Mouse (Mus musculus) embryonic facial prominence, embryonic 11.5 days (tissue): ENCODE measurements around the gene Pdzk1. TPM values are rescaled to one million over a fixed set of nuclear protein-coding genes. Genes with fewer than 3 reads are reported as not detected.

Source experiments
- ATAC-seq: fragments of 200-750 bp; cut with Nextera tagmentation; replicated peaks from 2 replicates; pipeline ENCODE4 v1.8.0; 2017; ENCODE audit warnings: low read depth; ENCODE audit not compliant: insufficient number of reproducible peaks, low FRiP score, low TSS enrichment
- DNase-seq: peaks from one replicate; pipeline ENCODE4 v3.0.0-alpha.2; 2015; ENCODE audit warnings: low spot score
- H3K27ac ChIP-seq: fragments of 300-500 bp; sonication (generic); replicated peaks from 2 replicates; pipeline ENCODE4 v1.5.1; 2014; ENCODE audit warnings: mild to moderate bottlenecking, low read depth, low read length, control low read depth
- H3K27me3 ChIP-seq: fragments of 300-500 bp; sonication (generic); 2 replicates; pipeline ENCODE4 v1.6.1; 2014; ENCODE audit warnings: mild to moderate bottlenecking, low read length, moderate library complexity, mixed read lengths; ENCODE audit not compliant: control insufficient read depth, insufficient read depth
- H3K36me3 ChIP-seq: fragments of 300-500 bp; sonication (generic); replicated peaks from 2 replicates; pipeline ENCODE4 v1.6.1; 2014; ENCODE audit warnings: low read depth, mild to moderate bottlenecking, low read length, moderate library complexity, mixed read lengths; ENCODE audit not compliant: control insufficient read depth, insufficient read depth
- H3K4me1 ChIP-seq: fragments of 300-500 bp; sonication (generic); 2 replicates; pipeline ENCODE4 v1.6.1; 2014; ENCODE audit warnings: low read length, mixed read lengths; ENCODE audit not compliant: control insufficient read depth, insufficient read depth
- H3K4me2 ChIP-seq: fragments of 300-500 bp; sonication (generic); 2 replicates; pipeline ENCODE4 v1.6.1; 2014; ENCODE audit warnings: low read depth, mild to moderate bottlenecking, control low read depth, low read length, moderate library complexity
- H3K4me3 ChIP-seq: fragments of 300-500 bp; sonication (generic); 2 replicates; pipeline ENCODE4 v1.5.1; 2014; ENCODE audit warnings: low read depth, low read length, control low read depth
- H3K9ac ChIP-seq: fragments of 300-500 bp; sonication (generic); replicated peaks from 2 replicates; pipeline ENCODE4 v1.6.1; 2014; ENCODE audit warnings: mild to moderate bottlenecking, control low read depth, low read length
- H3K9me3 ChIP-seq: fragments of 300-500 bp; sonication (generic); replicated peaks from 2 replicates; pipeline ENCODE4 v1.6.1; 2016; ENCODE audit warnings: mild to moderate bottlenecking, low read length, inconsistent platforms, mixed read lengths; ENCODE audit not compliant: control insufficient read depth
- WGBS: fragments of 180-500 bp; shearing (Covaris S2); extraction: QIAGEN DNeasy Blood & Tissue Kit; methylation state at CpG from one replicate; pipeline ENCODE4 v1.1.7; 2014; 5-methylcytosine and 5-hydroxymethylcytosine counted together
- polyA plus RNA-seq: library from polyadenylated mRNA; unstranded; fragments of >200 nt; fragmentation: Nextera tagmentation; extraction: Ambion mirVana; gene quantifications from 2 replicates; pipeline ENCODE4 v1.2.1, GENCODE M21; 2014

Gene Pdzk1
- polyA plus RNA-seq, 1 experiment from 2014 or later = not detected

DNA sequence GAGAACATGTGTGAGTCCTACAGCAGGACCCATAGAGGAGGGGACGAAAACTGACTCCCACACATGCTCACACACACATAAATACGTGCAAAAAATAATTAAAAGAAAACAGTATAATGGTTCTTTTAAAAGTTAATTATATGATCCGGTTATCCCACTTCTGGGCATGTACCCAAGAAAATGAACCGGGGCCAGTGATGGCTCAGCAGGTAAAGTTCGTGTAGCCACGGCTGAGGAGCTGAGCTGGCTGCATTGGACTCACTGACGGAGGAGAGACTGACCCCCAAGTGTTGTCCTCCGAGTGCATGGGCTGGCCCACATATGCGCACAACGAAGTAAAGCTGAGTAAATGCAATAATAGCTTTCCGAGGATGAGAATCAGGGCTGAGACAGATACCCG, 4.5 kb upstream of the Pdzk1 start:
- H3K9me3 ChIP-seq = no peaks in the 10 kb centered on the region
- no peaks in the 10 kb centered on the region for H3K27me3 ChIP-seq
- no peak for ATAC-seq
- H3K4me2 ChIP-seq = no peak overlapping the region
- no peaks in the 10 kb centered on the region for H3K36me3 ChIP-seq
- 83% methylated on average over 12 of the region's 12 CpGs for WGBS
- no peak overlapping the region for H3K4me3 ChIP-seq
- no peaks in the 10 kb centered on the region for H3K4me1 ChIP-seq
- H3K9ac ChIP-seq = no peak overlapping the region
- DNase-seq = no peak
- H3K27ac ChIP-seq = no peak overlapping the region

DNA sequence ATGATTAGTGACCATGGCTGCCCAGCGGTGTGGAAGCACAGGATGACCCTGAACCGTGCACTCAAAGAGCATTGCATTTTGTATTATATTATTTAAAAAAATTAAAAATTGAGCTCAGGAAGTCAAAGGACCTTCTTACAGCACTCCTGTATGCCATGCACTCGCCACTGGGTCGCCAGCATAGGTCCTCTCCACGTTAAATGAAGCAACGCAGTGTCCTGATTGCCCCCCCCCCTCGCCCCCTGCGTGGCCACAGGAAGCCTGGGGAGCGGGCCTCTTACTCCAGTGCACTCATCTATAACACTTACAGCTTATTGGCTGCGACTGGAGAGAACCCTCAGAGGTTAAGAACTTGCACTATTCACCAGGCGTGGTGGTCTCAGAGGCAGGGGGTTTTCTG, 3.8 kb upstream of the Pdzk1 start:
- WGBS = 38% methylated on average over 11 of the region's 11 CpGs
- DNase-seq (no peak), ATAC-seq (no peak)
- Histone ChIP-seq H3K9ac (no peak overlapping the region), H3K4me1 (no peaks in the 10 kb centered on the region), H3K9me3 (no peaks in the 10 kb centered on the region), H3K27me3 (no peaks in the 10 kb centered on the region), H3K4me2 (no peak overlapping the region), H3K27ac (no peak overlapping the region), H3K36me3 (no peaks in the 10 kb centered on the region), H3K4me3 (no peak overlapping the region)

DNA sequence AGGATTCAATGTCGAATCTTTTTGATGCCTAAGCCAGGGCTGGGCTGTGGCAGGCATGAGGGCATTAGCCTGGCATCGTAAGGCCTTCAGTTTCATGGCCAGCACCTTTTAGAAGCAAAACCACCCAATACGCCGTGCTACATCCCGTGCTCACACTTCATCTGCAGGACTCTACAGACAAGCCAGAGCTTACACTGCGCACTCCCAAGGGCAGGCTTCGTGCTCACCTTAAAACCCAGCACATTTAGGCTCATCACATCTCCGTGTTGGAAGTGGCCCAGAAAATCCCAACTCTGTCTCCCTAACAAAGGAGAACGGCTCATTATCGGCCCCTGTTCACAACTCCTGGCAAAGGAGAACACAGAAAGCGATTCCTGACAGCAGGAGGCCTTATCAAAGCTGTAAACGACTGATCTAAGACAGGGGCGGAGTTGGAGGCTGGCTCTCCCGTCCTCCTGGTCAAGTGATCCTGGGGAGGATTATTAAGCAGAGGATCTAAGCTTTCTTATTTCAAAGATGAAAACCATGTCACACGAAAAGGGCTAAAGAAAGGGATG, 698 bp upstream of the Pdzk1 start:
- DNase-seq = no peak
- Histone ChIP-seq H3K4me3 (no peak overlapping the region), H3K36me3 (no peaks in the 10 kb centered on the region), H3K4me2 (no peak overlapping the region), H3K27ac (no peak overlapping the region), H3K27me3 (no peaks in the 10 kb centered on the region), H3K4me1 (no peaks in the 10 kb centered on the region), H3K9me3 (no peaks in the 10 kb centered on the region), H3K9ac (no peak overlapping the region)
- WGBS = 52% methylated on average over 15 of the region's 15 CpGs
- ATAC-seq = no peak

DNA sequence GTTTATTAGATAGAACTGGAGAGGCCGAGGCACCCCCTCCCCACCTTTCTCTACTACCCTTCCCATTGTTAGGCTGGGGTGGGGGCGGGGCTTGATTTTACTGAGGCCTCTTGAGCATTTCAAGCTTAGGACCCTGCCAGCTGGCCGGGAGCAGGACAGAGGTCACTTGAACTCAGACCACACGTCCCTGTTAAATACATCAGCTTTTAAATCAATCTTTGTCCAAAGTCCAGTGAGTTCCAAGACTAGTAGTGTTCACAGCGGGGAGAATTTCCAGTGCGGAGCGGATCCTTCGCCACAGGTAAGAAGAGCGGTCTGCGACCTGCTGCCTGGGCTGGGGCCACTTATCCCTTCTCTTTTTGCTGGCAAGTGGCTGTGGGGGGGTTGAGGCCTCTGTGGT, 772 bp downstream of the Pdzk1 start:
- ATAC-seq = no peak
- DNase-seq = no peak
- Histone ChIP-seq H3K27me3 (no peaks in the 10 kb centered on the region), H3K4me3 (no peak overlapping the region), H3K36me3 (no peaks in the 10 kb centered on the region), H3K4me1 (no peaks in the 10 kb centered on the region), H3K4me2 (no peak overlapping the region), H3K9ac (no peak overlapping the region), H3K9me3 (no peaks in the 10 kb centered on the region), H3K27ac (no peak overlapping the region)
- 79% methylated on average over 10 of the region's 10 CpGs for WGBS

DNA sequence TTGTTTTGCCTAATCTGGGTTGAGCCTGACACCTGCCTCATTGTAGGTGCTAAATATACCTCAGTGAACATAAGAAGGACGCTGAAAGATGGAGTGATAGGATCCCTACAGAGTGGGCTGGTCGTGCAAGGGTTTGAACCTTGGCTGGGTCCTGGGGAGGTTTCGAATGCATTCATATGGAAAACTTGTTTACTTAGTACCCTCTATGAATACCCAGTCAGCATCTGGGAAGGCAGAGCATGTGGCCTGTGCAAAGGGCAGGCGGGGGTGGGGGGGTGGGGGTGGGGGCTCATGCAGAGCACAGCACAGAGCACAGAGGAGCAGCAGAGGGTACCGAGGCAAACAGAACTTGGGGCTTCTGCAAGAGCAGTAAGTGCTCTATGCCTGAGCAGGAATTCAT, 3.8 kb downstream of the Pdzk1 start:
- no peaks in the 10 kb centered on the region for H3K27me3 ChIP-seq
- DNase-seq (no peak), ATAC-seq (no peak; the same call in 1 of the 2 replicates)
- 40% methylated on average over 5 of the region's 5 CpGs for WGBS
- no peak overlapping the region for H3K4me3 ChIP-seq
- H3K9ac ChIP-seq = no peak overlapping the region
- H3K36me3 ChIP-seq = no peaks in the 10 kb centered on the region
- H3K9me3 ChIP-seq = no peaks in the 10 kb centered on the region
- no peak overlapping the region for H3K27ac ChIP-seq
- no peak overlapping the region for H3K4me2 ChIP-seq
- H3K4me1 ChIP-seq = no peaks in the 10 kb centered on the region

DNA sequence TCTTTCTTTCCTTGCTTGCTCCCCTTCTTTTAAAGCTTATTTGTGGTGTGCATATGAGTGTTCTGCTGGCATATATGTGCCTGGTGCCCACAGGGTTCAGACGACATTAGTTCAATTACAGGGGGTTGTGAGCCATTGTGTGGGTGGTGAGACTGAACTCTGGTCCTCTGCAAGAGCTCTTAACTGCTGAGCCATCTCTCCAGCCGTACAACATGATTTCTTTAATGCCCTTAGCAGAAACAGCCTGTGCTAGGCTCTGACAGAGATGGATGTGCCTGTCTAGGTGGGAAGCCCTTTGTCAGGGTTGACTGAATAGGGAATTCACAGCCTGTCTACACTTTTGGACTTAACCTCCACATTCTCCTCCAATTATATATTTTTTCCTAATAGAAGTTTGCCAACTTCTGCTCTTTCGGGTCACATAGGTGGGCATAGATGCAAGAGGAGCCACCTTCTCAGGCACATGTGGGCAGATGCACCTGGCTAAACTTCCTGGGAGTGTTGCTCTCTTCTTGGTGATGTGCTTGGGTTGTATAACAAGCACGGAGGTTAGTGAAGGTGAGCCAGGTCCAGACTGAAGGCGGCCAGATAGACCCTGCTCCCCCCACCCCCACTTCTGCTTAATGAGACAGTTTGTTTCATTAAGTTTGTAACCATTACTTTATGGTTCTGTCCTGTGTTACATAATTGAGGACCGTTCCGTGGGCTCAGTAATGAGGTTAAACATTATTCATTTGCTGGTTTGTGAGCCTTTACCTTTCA, 5.7 kb downstream of the Pdzk1 start:
- no peak overlapping the region for H3K9ac ChIP-seq
- H3K27ac ChIP-seq = no peak overlapping the region
- 83% methylated on average over 7 of the region's 7 CpGs for WGBS
- ATAC-seq = no peak
- no peak overlapping the region for H3K4me3 ChIP-seq
- no peaks in the 10 kb centered on the region for H3K36me3 ChIP-seq
- no peak overlapping the region for H3K4me2 ChIP-seq
- no peaks in the 10 kb centered on the region for H3K27me3 ChIP-seq
- DNase-seq = no peak
- no peaks in the 10 kb centered on the region for H3K4me1 ChIP-seq
- H3K9me3 ChIP-seq = no peaks in the 10 kb centered on the region

DNA sequence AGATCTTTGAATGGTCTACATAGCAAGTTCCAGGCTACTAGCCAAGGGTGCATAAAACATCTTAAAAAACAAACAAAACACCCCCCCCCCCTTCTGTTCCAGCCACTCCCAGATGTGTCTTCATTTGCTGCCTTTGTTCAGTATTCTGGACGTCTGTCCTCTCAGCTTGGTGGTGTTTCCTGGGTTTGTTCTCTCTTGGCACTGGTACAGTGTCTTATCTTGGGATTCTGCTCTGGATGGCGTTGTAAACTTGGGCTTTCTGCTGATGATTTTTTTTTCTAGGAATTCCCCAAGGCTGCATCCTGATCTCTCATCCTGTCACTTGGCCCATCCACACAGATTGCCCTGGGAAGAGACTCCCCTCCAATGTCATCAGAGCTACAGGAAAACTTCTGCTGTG, 7.3 kb downstream of the Pdzk1 start:
- no peak overlapping the region for H3K27ac ChIP-seq
- H3K9ac ChIP-seq = no peak overlapping the region
- no peak for DNase-seq
- no peaks in the 10 kb centered on the region for H3K4me1 ChIP-seq
- H3K4me3 ChIP-seq = no peak overlapping the region
- no peak overlapping the region for H3K4me2 ChIP-seq
- H3K9me3 ChIP-seq = no peaks in the 10 kb centered on the region
- 86% methylated on average over 2 of the region's 2 CpGs for WGBS
- H3K36me3 ChIP-seq = no peaks in the 10 kb centered on the region
- no peak for ATAC-seq
- no peaks in the 10 kb centered on the region for H3K27me3 ChIP-seq

DNA sequence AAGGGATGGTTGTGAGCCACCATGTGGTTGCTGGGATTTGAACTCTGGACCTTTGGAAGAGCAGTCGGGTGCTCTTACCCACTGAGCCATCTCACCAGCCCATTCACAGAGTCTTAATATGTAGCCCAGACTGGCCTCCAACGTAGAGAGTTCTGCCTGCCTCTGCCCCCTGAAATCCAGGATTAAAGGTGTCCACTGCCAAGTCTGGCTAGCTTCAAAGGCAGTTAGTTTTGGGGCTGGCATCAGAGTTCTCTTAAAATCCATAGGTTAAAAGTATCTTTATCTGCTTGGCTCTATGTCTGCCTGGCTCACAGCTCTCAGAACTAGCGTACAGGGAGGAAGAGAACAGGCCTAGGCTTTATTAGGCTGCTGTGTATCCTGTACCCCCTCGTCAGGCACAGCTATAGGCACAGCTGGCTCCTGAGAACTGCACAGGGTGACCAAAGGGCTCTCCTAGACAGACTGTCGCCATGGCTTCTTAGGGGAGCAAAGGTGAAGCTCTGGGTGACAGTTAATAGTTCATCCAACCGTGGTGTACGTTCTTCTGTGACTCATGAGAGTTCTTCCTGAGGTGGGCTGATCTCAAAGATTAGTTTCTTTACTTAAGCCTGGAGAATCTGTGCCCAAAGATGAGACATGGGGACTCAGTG, 10.0 kb downstream of the Pdzk1 start:
- H3K27ac ChIP-seq = no peak overlapping the region
- no peak overlapping the region for H3K4me3 ChIP-seq
- H3K36me3 ChIP-seq = no peaks in the 10 kb centered on the region
- DNase-seq (no peak), ATAC-seq (no peak)
- H3K4me2 ChIP-seq = no peak overlapping the region
- H3K9ac ChIP-seq = no peak overlapping the region
- H3K27me3 ChIP-seq = no peaks in the 10 kb centered on the region
- WGBS = 84% methylated on average over 7 of the region's 7 CpGs
- H3K9me3 ChIP-seq = no peaks in the 10 kb centered on the region
- no peaks in the 10 kb centered on the region for H3K4me1 ChIP-seq
